In the genomic region with DNA sequence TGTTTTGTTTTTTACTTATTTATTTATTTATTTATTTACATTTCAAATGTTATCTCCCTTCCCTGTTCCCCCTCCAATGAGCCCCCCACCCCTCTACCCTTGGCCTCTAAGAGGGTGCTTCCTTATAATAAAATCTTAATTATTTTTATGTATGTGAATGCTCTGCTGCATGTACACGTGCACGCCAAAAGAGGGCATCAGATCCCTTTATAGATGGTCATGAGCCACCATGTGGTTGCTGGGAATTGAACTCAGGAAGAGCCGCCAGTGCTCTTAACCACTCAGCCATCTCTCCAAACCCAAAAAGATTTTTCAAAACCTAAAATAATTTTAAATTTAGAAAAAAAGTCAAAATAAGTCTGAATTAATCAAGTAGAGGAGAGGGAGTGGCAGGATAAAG, we compare ENCODE assay signal across 8 mouse cellular contexts. TPM values are rescaled to one million over a fixed set of nuclear protein-coding genes. Genes with fewer than 3 reads are reported as not detected.
DNase-seq lines count a peak whose midpoint lies in the region.

No protein-coding gene starts in this region.

- intact Hi-C loops in left cerebral cortex, postnatal 4 days (cut with DNase I) = no loop called here

- DNase-seq in adrenal gland, adult 2 months = peak; percentile 28
- no peak for DNase-seq in adrenal gland, adult 8-10 months
- peak; percentile 14 for DNase-seq in left cerebral cortex, postnatal 4 days
- DNase-seq in left cerebral cortex, adult 11 months (ENCODE audit: low spot score) = no peak
- DNase-seq in embryo, embryonic 9.5 days (ENCODE audit: extremely low spot score) = peak; percentile 8
- DNase-seq in splenic B cell, adult 2 months (ENCODE audit: low read depth, low spot score) = peak; percentile 30
- no peak for DNase-seq in urinary bladder, postnatal 36 days (ENCODE audit: low spot score in 2 of 2)
- no peak for DNase-seq in cerebellum, adult 11 months

- no peaks in the 10 kb centered on the region for H3K36me3 ChIP-seq in splenic B cell, adult 2 months (ENCODE audit: control insufficient read depth, insufficient read depth, low read length, poor library complexity, severe bottlenecking)

- H3K27me3 ChIP-seq in splenic B cell, adult 2 months (ENCODE audit: control insufficient read depth, insufficient read depth, low read length, poor library complexity, severe bottlenecking) = no peaks in the 10 kb centered on the region

RNA-seq across cellular contexts. Expression of a gene that starts 31.4 kb away (rescaled TPM):
- total RNA-seq in adrenal gland, adult 2 months (2021) = 10 to 100 TPM; 10.7 to 22.0 TPM
- polyA plus RNA-seq in adrenal gland, adult 2 months (2012; rRNA removed) = 1.2 and 1.3 TPM in 2 replicates
- total RNA-seq in adrenal gland, adult 8-10 months (2022) = 10 to 100 TPM; 15.1 to 32.7 (median 18.5) TPM
- 10 to 100 TPM; 10.1 to 10.6 TPM for total RNA-seq in left cerebral cortex, postnatal 4 days (2021)

Comparison
In these comparisons a context has a peak if more than half of its experiments do, and no peak if none do; other contexts are left out.
1. DNase-seq: peak in adrenal gland, adult 2 months (single experiment), left cerebral cortex, postnatal 4 days (single experiment), embryo, embryonic 9.5 days (single experiment) and splenic B cell, adult 2 months (single experiment); none in adrenal gland, adult 8-10 months (single experiment), left cerebral cortex, adult 11 months (single experiment), urinary bladder, postnatal 36 days (0 of 2) and cerebellum, adult 11 months (single experiment).